Mouse (Mus musculus) adrenal gland, adult 8-10 months (tissue): Measurements from ENCODE around the gene Hyal3. TPM values are rescaled to one million over a fixed set of nuclear protein-coding genes. Genes with fewer than 3 reads are reported as not detected.

Source experiments
- DNase-seq: peaks from one replicate; pipeline ENCODE4 v3.0.0; 2022
- total RNA-seq, 4 experiments: library from RNA; stranded (reverse); gene quantifications; 2 replicates each; pipeline ENCODE4 v1.2.4; 2022

Hyal3 gene
- total RNA-seq, 4 experiments from 2014 or later, result 1.5 to 2.3 (median 2.0) TPM

DNA sequence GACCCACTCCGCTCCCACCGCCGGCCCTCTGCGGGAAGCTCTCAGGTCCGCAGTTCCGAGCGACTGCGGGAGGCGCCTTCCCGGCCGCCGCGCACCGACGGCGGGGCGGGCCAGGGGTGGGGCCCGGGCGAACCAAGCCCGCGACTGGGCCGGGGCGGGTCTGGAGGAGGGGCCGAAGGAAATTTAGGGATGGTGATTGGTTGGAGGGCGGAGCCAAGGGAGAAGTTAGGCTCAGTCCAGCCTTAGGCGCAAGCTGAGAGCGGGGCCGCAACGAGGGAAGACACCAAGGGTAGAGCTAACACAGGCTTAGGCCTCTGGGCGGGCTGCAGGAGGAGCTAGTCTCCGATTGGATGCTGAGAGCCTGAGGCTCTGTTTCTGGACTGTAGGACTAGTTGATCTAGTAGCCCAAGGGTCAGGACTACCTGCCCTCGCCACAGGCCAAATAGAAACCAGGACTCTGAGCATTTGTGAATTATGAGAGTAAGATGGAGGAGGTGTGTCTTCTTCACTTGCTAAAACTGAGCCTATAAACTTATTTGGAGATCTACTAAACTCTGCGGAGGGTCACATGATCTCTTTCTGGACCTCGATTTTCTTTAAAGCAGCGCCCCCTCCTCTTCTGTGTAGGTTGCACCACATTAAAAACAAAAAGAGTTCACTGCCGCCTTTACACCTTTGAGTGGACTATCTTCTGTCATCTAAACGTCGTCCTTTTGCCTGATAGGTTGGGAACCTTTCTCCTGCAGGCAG, 54.8 kb downstream of the Hyal3 start, which contains the start of gene Gnai2:
Gnai2 (minus strand) TSS at position 89 of the 750 bp plus-strand sequence.
- DNase-seq, result peak; percentile 97

Other genes with a start within 250 kb of the Hyal3 start
- 10 to 100 TPM; 11.6 to 19.6 (median 17.9) TPM for gene Hemk1, start 242.5 kb upstream of the Hyal3 start, total RNA-seq
- gene 6430571L13Rik, start 240.2 kb upstream of the Hyal3 start, total RNA-seq, result 1 to 10 TPM; 1.0 to 1.6 (median 1.3) TPM
- 10 to 100 TPM in 2 of 4 experiments, 1 to 10 TPM in 2; 9.1 to 17.3 (median 11.7) TPM for gene Cacna2d2, start 181.2 kb upstream of the Hyal3 start, total RNA-seq
- 10 to 100 TPM; 41.7 to 51.9 (median 46.5) TPM for gene Tmem115, start 46.9 kb upstream of the Hyal3 start, total RNA-seq
- gene Cyb561d2, start 38.6 kb upstream of the Hyal3 start, total RNA-seq, result 10 to 100 TPM; 21.1 to 28.3 (median 25.1) TPM
- 10 to 100 TPM; 30.3 to 35.9 (median 32.0) TPM for gene Nprl2, start 38.6 kb upstream of the Hyal3 start, total RNA-seq
- gene Zmynd10, start 33.5 kb upstream of the Hyal3 start, total RNA-seq, result 1 to 10 TPM in 1 of 4 experiments, under 1 TPM in 2, not detected in 1; 0.41 to 1.7 (median 0.62) TPM
- gene Rassf1, start 29.3 kb upstream of the Hyal3 start, total RNA-seq, result 10 to 100 TPM; 16.1 to 33.1 (median 26.2) TPM
- 10 to 100 TPM; 55.1 to 64.1 (median 61.8) TPM for gene Tusc2, start 17.6 kb upstream of the Hyal3 start, total RNA-seq
- gene Hyal2, start 12.9 kb upstream of the Hyal3 start, total RNA-seq, result 10 to 100 TPM; 27.3 to 47.0 (median 36.3) TPM
- 10 to 100 TPM in 1 of 4 experiments, 1 to 10 TPM in 3; 7.7 to 14.2 (median 9.3) TPM for gene Hyal1, start 3.9 kb upstream of the Hyal3 start, total RNA-seq
- gene Naa80, start 1.9 kb upstream of the Hyal3 start, total RNA-seq, result 10 to 100 TPM; 15.3 to 20.1 (median 17.0) TPM
- gene Ifrd2, start 6.8 kb downstream of the Hyal3 start, total RNA-seq, result 10 to 100 TPM; 36.7 to 49.1 (median 39.8) TPM
- gene Sema3b, start 28.4 kb downstream of the Hyal3 start, total RNA-seq, result 1 to 10 TPM; 5.0 to 7.7 (median 6.2) TPM
- 100 to 1,000 TPM; 229 to 382 (median 295) TPM for gene Gnai2, start 54.5 kb downstream of the Hyal3 start, total RNA-seq
- 1 to 10 TPM in 1 of 4 experiments, under 1 TPM in 3; 0.31 to 2.2 (median 0.74) TPM for gene Slc38a3, start 88.7 kb downstream of the Hyal3 start, total RNA-seq
- under 1 TPM in 1 of 4 experiments, not detected in 3; 0.74 TPM for gene Gnat1, start 98.9 kb downstream of the Hyal3 start, total RNA-seq
- 10 to 100 TPM; 25.0 to 41.2 (median 29.8) TPM for gene Sema3f, start 129.7 kb downstream of the Hyal3 start, total RNA-seq
- 100 to 1,000 TPM in 2 of 4 experiments, 10 to 100 TPM in 2; 91.2 to 204 (median 127) TPM for gene Rbm5, start 190.2 kb downstream of the Hyal3 start, total RNA-seq